Mouse (Mus musculus): Measurements from ENCODE around the gene Rnpep.

GRCm38 (mm10) chr1:135283287-135283825 lies 528 bp downstream of the Rnpep start:
- TF ChIP-seq CTCF (IDR thresholded peaks at IDR 0.05; ENCODE audit: low read depth): no peak
- TF ChIP-seq EP300 (IDR thresholded peaks at IDR 0.05; ENCODE audit: low read depth): no peak
